Mouse (Mus musculus) CH12.LX (cell line): ENCODE measurements at regions not wholly inside any gene's neighbourhood (a gene's known extent, or its start where the extent isn't known, plus 50 kb on each side); places are given as distances from the start of the nearest gene placed in this dataset.

Experiments
- CHD2 ChIP-seq: IDR thresholded peaks from 2 replicates; pipeline ENCODE4 v1.6.1; 2011; ENCODE audit warnings: low read length, improper control_type of control experiment
- CTCF ChIP-seq, 2 experiments: IDR thresholded peaks in 1 of 2; conservative IDR thresholded peaks in 1 of 2; 2 replicates each; pipeline ENCODE4 v1.5.1; 2011 to 2012; ENCODE audit warnings: low read depth in 2 of 2, low read length in 2 of 2, improper control_type of control experiment in 1 of 2, inconsistent platforms in 1 of 2, mild to moderate bottlenecking in 1 of 2, moderate library complexity in 1 of 2
- EP300 ChIP-seq: IDR thresholded peaks from 2 replicates; pipeline ENCODE4 v1.6.1; 2011; ENCODE audit warnings: low read length, improper control_type of control experiment
- GABPA ChIP-seq: IDR thresholded peaks from 2 replicates; pipeline ENCODE4 v1.6.1; 2012; ENCODE audit warnings: low read depth, low read length, improper control_type of control experiment, inconsistent platforms; ENCODE audit not compliant: insufficient replicate concordance
- KAT2A ChIP-seq: IDR thresholded peaks from 2 replicates; pipeline ENCODE4 v1.6.1; 2012; ENCODE audit warnings: low read length, improper control_type of control experiment, inconsistent platforms; ENCODE audit not compliant: insufficient replicate concordance
- MAFK ChIP-seq: IDR thresholded peaks from 2 replicates; pipeline ENCODE4 v1.6.1; 2011; ENCODE audit warnings: low read length, improper control_type of control experiment; ENCODE audit not compliant: insufficient replicate concordance
- POLR2A ChIP-seq: IDR thresholded peaks from 2 replicates; pipeline ENCODE4 v1.6.1; 2011; ENCODE audit warnings: low read depth, mild to moderate bottlenecking, improper control_type of control experiment, low read length
- RCOR1 ChIP-seq: conservative IDR thresholded peaks from 2 replicates; pipeline ENCODE4 v1.6.1; 2012; ENCODE audit warnings: low read depth, mild to moderate bottlenecking, inconsistent platforms, low read length, improper control_type of control experiment
- SIN3A ChIP-seq: IDR thresholded peaks from 2 replicates; pipeline ENCODE4 v1.6.1; 2012; ENCODE audit warnings: low read length, improper control_type of control experiment, inconsistent platforms
- USF2 ChIP-seq: conservative IDR thresholded peaks from 2 replicates; pipeline ENCODE4 v1.6.1; 2011; ENCODE audit warnings: low read depth, low read length, improper control_type of control experiment
- ZC3H11A ChIP-seq: IDR thresholded peaks from 2 replicates; pipeline ENCODE4 v1.6.1; 2012; ENCODE audit warnings: low read depth, mild to moderate bottlenecking, inconsistent platforms, low read length, improper control_type of control experiment

- TF ChIP-seq CTCF (conservative IDR thresholded peaks at IDR 0.05 in 1 of 2, IDR thresholded peaks at IDR 0.05 in 1 of 2; ENCODE audit: low read depth in 2 of 2, low read length in 2 of 2) (no peak), CHD2 (no peak), POLR2A (no peak), ZC3H11A (no peak), MAFK (no peak), GABPA (no peak), USF2 (no peak), KAT2A (no peak), SIN3A (no peak), EP300 (no peak), RCOR1 (no peak)
Observed at GRCm38 (mm10) chr12:107757184-107757583, 246.2 kb downstream of the Bcl11b start.
